Mouse (Mus musculus) spleen, adult 2 months (tissue): ENCODE measurements around the gene Ifi203. TPM values are rescaled to one million over a fixed set of nuclear protein-coding genes. Genes with fewer than 3 reads are reported as not detected.
"Not testable (repeated sequence)": the region's sequence is repeated elsewhere in the genome, so short reads cannot be mapped to it uniquely, and the experiment has no call there.

Experiments
- DNase-seq, 2 experiments: peaks; one replicate each; pipeline versions ENCODE4 v3.0.0 to v3.0.0-alpha.2; 2012 to 2021; ENCODE audit warnings: low spot score in 2 of 2, low read depth in 1 of 2
- H3K27ac ChIP-seq: fragments of 200-500 bp; 2 replicates; pipeline ENCODE4 v1.5.1; 2012; ENCODE audit warnings: low read length, inconsistent platforms; ENCODE audit not compliant: insufficient read depth
- H3K27me3 ChIP-seq: fragments of 200-500 bp; 2 replicates; pipeline ENCODE4 v1.6.1; 2012; ENCODE audit warnings: mild to moderate bottlenecking, moderate library complexity, low read length, inconsistent platforms; ENCODE audit not compliant: control insufficient read depth, insufficient read depth
- H3K36me3 ChIP-seq: fragments of 200-500 bp; 2 replicates; pipeline ENCODE4 v1.6.1; 2012; ENCODE audit warnings: mild to moderate bottlenecking, low read length, inconsistent platforms; ENCODE audit not compliant: control insufficient read depth, insufficient read depth
- H3K4me1 ChIP-seq: fragments of 200-500 bp; 2 replicates; pipeline ENCODE4 v1.6.1; 2011; ENCODE audit warnings: inconsistent platforms; ENCODE audit not compliant: control insufficient read depth, insufficient read depth, insufficient read length
- H3K4me3 ChIP-seq: fragments of 200-500 bp; 2 replicates; pipeline ENCODE4 v1.5.1; 2011; ENCODE audit warnings: mild to moderate bottlenecking, inconsistent platforms; ENCODE audit not compliant: insufficient read depth, insufficient read length; ENCODE audit errors: extremely low read depth
- CTCF ChIP-seq: fragments of 200-500 bp; IDR thresholded peaks from 2 replicates; pipeline ENCODE4 v1.5.1; 2011; ENCODE audit warnings: mild to moderate bottlenecking, inconsistent platforms; ENCODE audit not compliant: insufficient read depth, insufficient read length, insufficient replicate concordance; ENCODE audit errors: extremely low read depth
- POLR2A ChIP-seq: fragments of 200-500 bp; IDR thresholded peaks from 2 replicates; pipeline ENCODE4 v1.6.1; 2011; ENCODE audit warnings: low read depth, low read length, inconsistent platforms
- WGBS: fragments of 180-500 bp; shearing (Covaris S2); methylation state at CpG from one replicate; pipeline ENCODE4 v1.1.7; 2018; 5-methylcytosine and 5-hydroxymethylcytosine counted together
- polyA plus RNA-seq: library from polyadenylated mRNA; depleted of rRNA; stranded (reverse); fragments of >200 nt; gene quantifications from 2 replicates; pipeline ENCODE4 v1.2.3, GENCODE M21; 2012; rRNA removed

Gene Ifi203
- 23.4 and 29.8 TPM in 2 replicates for polyA plus RNA-seq

DNA sequence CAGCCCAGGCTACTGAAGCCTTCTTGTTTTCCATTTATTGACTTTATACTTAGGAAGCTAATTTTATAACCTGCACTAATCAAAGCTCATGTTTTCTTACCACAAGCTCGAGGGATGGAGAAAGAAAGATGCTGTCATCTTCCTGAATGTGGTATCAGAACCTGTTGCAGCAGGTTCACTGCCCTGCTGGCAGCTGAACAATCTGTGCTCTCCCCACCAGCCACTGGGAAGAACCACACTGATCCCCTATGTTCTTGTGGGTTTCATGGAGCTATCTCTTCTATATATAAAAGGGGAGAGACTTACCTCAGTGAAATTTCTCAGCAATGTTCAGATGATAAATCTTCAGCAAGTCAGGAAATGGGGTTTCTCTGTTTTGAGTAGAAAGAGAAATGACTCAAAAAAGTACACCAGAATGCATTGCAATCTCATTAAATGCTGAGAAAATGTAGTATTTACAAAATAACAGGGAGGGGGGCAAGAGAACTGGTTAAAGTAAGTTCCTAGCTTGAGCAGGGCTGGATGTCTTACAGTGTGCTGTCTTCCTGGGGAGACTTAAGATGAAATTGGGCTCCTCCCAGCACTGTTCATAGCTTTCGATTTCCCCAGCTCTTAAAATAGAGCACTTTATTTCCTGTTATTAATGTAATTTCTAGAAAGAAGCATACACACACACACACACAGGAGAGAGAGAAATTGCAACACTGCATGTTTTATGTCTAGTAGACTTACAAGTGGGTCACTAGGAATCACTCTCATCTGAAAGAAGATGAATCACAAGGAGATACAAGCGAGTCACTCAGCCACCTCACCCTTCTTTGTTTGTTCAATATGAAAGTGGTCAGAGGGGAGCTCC is at the start of gene Ifi203, which contains the start of gene Mndal:
Gene Ifi203 (minus strand): TSS at position 749 of the 856 bp plus-strand sequence.
Gene Mndal (minus strand): TSS at position 568 of the 856 bp plus-strand sequence.
- peak in 1 of 2 experiments; percentile 23 for DNase-seq
- H3K4me1 ChIP-seq, H3K36me3 ChIP-seq, H3K27me3 ChIP-seq: not testable (repeated sequence)
- Histone ChIP-seq H3K27ac (peak within 1 kb of the TSS; percentile 83), H3K4me3 (peak within 1 kb of the TSS; percentile 56)
- WGBS: 0% methylated on average over 3 of the region's 3 CpGs

DNA sequence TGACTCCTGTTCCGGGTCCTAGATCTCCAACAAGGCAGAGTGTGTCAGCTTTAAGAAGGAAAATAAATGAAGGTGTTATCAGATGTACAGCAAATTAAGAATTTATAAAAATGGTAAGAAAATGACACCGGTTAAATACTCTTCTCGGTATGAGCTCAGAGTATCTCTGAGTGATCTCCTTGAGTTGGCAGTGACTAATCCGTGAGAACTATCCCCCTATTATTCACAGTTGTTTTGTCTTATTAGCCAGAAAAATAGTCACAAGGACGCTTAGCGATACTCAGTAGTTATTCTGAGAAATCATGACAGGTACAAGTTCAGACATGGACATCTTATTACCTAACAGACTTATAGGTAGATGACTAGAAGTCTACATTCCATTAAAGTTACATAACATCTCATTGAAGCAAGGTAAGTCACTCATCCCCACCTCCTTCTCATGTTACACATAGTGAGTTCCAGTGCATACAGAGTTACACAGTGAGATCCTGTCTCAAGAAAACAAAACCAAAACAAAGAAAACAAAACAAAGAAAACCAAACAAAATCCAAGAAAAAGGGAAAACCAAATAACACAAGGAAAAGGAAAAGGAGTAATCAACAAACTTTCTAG is 40.3 kb upstream of the Ifi203 start, which contains the start of gene Ifi202b:
Gene Ifi202b (minus strand): TSS at position 51 of the 612 bp plus-strand sequence.
- not testable (repeated sequence) for H3K27me3 ChIP-seq, H3K27ac ChIP-seq, H3K4me3 ChIP-seq, H3K36me3 ChIP-seq, H3K4me1 ChIP-seq, DNase-seq
- WGBS: 93% methylated on average over 6 of the region's 6 CpGs

DNA sequence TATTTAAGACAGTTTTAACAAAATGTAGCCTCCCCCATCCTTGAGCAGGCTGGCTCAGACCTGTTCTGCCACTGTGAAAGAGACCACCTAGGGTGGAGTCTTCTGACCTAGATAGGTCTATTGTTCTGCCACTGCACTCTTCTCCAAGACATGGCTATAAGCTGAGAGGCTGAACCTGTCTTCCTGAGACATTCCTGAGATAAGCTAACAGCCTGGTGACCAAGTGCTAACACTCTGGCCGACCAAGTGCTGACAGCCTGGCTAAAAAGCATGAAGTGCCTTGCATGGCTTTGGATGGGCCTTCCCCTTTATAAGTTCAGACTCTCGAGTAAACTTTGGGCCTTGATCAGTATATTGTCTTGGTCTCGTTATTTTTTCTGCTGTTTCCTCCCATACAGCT is 38.6 kb upstream of the Ifi203 start:
- not testable (repeated sequence) for H3K27ac ChIP-seq, H3K4me3 ChIP-seq, H3K4me1 ChIP-seq, H3K27me3 ChIP-seq, DNase-seq, H3K36me3 ChIP-seq
- WGBS: 66% methylated on average over 3 of the region's 3 CpGs

DNA sequence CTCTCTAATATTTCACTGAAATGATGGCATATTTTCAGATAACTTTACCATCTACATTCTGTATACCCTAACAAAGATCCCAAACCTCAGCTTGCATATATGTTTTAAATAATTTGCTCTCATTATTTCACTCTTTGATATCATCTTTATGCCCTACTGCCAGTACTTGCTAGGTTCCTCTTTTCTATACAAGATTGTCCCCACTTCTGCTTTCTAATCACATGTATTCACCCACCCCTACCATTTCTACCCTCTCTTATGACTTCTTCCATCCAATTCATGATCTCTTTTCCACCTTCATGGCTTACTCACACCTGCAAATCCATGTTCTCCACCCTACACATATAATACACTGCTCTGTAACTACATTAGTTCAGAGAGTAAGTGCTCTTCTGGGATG is 35.1 kb upstream of the Ifi203 start:
- H3K27ac ChIP-seq: no peak overlapping the region
- no peaks in the 10 kb centered on the region for H3K36me3 ChIP-seq
- H3K4me1 ChIP-seq: peaks cover 4% of the 10 kb centered on the region; the same call in 1 of the 2 replicates
- TF ChIP-seq POLR2A: no peak
- TF ChIP-seq CTCF: no peak
- H3K4me3 ChIP-seq: no peak overlapping the region
- no peaks in the 10 kb centered on the region for H3K27me3 ChIP-seq
- DNase-seq: peak in 1 of 2 experiments; percentile 17

DNA sequence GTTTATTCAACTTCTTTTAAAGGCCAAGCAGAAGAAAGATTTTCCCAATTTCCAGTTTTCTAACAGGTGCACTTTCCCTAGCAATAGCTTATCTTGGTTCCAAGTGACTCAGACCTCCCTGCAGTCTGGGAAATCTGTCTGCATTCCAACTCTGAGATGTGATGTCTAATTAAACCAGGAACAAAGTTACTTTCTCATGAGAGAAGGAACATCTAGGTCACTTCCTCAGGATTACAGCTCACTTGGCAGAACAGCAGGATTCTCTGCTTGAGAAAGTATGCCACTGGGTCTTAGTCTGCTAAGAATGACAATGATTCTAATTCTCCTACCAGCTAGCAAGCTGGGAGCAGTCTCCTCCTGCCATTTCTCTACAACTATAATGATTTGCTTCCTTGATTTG is 30.6 kb upstream of the Ifi203 start:
- TF ChIP-seq CTCF: no peak
- no peak for TF ChIP-seq POLR2A
- Histone ChIP-seq H3K4me3 (no peak overlapping the region), H3K36me3 (no peaks in the 10 kb centered on the region), H3K4me1 (peaks cover 2% of the 10 kb centered on the region; the same call in 1 of the 2 replicates), H3K27ac (no peak overlapping the region), H3K27me3 (no peaks in the 10 kb centered on the region)
- no peak for DNase-seq

DNA sequence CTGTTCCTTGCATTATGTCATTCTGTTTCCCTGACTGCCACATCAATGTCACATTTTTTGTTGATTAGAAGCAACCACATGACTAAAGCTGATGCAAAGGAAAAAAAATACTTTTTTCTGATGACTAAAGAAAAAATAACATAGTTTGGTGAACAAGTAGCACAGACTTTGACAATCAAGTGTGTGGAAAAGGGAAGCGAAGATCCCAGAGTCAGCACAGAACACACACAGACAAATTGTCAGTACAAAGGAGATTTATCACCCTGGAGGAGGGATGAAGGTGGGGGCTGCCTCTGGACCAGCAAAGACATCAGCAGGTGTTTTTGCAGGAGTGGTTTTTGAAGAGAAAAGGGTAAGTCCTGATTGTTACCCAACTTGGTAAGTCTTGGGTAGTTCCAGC is 19.0 kb upstream of the Ifi203 start:
- H3K27ac ChIP-seq, H3K36me3 ChIP-seq, DNase-seq, H3K27me3 ChIP-seq, H3K4me3 ChIP-seq, H3K4me1 ChIP-seq: not testable (repeated sequence)
- WGBS: 86% methylated on average over 1 of the region's 1 CpGs

DNA sequence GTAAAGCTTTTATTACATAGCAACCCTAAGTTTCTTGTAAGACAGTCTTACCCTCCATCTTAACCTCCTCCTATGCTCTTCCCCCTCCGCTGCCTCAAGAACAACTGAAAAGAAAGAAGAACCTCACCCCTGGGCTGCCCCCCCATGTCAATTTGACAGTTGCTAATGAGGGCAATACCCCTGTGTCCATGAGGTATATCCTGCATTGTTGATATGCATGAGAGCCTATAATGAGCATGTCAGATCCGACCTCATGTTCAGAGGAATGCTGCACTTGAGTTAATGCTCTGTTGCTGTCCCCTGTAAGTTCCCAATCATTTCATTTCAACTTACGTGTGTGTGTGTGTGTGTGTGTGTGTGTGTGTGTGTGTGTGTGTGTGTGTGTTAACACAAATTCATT is 17.5 kb upstream of the Ifi203 start:
- H3K27me3 ChIP-seq, H3K4me3 ChIP-seq, H3K4me1 ChIP-seq, H3K36me3 ChIP-seq, DNase-seq, H3K27ac ChIP-seq: not testable (repeated sequence)
- 83% methylated on average over 3 of the region's 3 CpGs for WGBS

DNA sequence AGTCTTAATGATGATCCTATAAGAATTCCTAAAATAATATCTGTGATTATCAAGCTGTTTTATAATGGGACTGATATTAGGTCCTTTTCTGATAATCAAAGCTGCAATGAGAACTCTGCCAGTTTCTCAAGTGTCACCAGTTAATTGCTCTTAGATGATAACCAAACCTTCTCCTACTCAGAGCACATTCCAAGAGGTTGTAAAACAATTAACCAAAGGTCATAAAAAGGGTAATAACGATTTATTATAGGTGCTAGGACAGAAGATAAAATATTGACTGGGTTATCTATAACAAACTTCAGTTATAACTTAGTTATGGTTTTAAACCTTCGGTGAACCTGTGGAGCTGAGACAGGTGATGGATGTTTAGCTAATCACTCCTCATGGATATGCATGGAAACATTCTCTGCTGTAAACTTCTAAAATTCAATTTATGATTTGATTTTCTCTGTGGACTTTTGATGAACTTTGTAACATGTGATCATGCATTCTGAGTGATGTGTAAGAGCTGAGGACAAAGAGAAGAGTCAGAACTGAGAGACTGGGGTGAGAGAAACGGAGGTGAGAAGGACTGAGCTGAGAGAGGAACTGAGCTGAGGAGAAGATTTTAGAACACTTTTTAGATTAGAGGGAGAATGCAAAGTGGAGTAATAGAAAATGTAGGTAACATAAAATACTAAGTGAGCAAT is 13.5 kb upstream of the Ifi203 start:
- 80% methylated on average over 3 of the region's 3 CpGs for WGBS
- DNase-seq, H3K4me1 ChIP-seq, H3K27me3 ChIP-seq, H3K36me3 ChIP-seq, H3K4me3 ChIP-seq, H3K27ac ChIP-seq: not testable (repeated sequence)
